Mouse (Mus musculus) bone marrow macrophage, adult 2 months (primary cell): ENCODE measurements around the gene Stard3. TPM values are rescaled to one million over a fixed set of nuclear protein-coding genes. Genes with fewer than 3 reads are reported as not detected.

ENCODE experiments used
- H3K27ac ChIP-seq: 2 replicates; pipeline ENCODE4 v1.5.1; 2012; ENCODE audit warnings: low read depth, low read length; ENCODE audit not compliant: insufficient read depth
- H3K4me1 ChIP-seq: 2 replicates; pipeline ENCODE4 v1.6.1; 2012; ENCODE audit warnings: low read length; ENCODE audit not compliant: control insufficient read depth, insufficient read depth
- H3K4me3 ChIP-seq: 2 replicates; pipeline ENCODE4 v1.5.1; 2012; ENCODE audit warnings: mild to moderate bottlenecking, low read length, moderate library complexity; ENCODE audit not compliant: insufficient read depth
- CTCF ChIP-seq: IDR thresholded peaks from 2 replicates; pipeline ENCODE4 v1.5.1; 2012; ENCODE audit warnings: low read depth, mild to moderate bottlenecking, low read length, moderate library complexity
- POLR2A ChIP-seq: IDR thresholded peaks from 2 replicates; pipeline ENCODE4 v1.6.1; 2012; ENCODE audit warnings: mild to moderate bottlenecking, low read depth, low read length, borderline replicate concordance
- polyA plus RNA-seq: library from polyadenylated mRNA; stranded (reverse); fragments of >200 nt; gene quantifications from 2 replicates; pipeline ENCODE4 v1.2.4, GENCODE M21; 2012; ENCODE audit not compliant: missing spikeins, insufficient read depth, insufficient read length

The Stard3 gene
- polyA plus RNA-seq, 1 experiment, result 62.3 TPM

- 0 out of 2 replicates have a peak within 1 kb of the TSS, but pooled peaks have one; percentile 8 for H3K4me3 ChIP-seq
- H3K27ac ChIP-seq, result no peak within 1 kb of the TSS
- H3K4me1 ChIP-seq, result no peaks in the 10 kb centered on the region
- no peak for TF ChIP-seq CTCF
- TF ChIP-seq POLR2A, result no peak
Observed at GRCm38 (mm10) chr11:98329081-98329959, 28.8 kb upstream of the Stard3 start, which contains the start of gene Neurod2. TSS of gene Neurod2 (minus strand) at chr11:98329648.

- TF ChIP-seq CTCF (no peak), POLR2A (no peak)
- no peak overlapping the region for H3K4me3 ChIP-seq
- H3K4me1 ChIP-seq, result no peaks in the 10 kb centered on the region
- no peak overlapping the region for H3K27ac ChIP-seq
Observed at GRCm38 (mm10) chr11:98329960-98330744, 28.0 kb upstream of the Stard3 start.

DNA sequence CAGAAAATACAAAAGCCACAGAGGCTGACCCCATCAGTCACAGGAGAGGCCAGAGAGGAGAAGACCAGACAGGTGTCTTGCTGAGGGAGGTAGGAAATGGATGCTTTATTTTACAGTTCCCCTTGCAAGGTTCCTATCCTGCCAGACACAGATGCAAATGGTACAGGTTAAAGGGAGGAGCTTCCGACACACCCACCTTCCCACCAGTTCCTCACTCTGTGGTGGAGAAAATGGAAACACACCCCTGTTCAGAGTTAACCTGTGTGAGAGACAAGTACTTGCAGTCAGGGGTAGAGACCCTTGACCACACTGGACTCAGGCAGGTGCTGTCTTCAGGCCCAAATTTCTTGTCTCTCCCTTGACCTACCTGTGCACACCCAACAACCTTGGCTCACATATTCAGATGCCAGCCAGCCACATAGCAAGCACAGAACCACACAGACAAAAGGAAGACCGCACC lies 27.4 kb upstream of the Stard3 start:
- H3K27ac ChIP-seq, result no peak overlapping the region
- H3K4me3 ChIP-seq, result no peak overlapping the region
- H3K4me1 ChIP-seq, result no peaks in the 10 kb centered on the region
- TF ChIP-seq CTCF (no peak), POLR2A (no peak)

DNA sequence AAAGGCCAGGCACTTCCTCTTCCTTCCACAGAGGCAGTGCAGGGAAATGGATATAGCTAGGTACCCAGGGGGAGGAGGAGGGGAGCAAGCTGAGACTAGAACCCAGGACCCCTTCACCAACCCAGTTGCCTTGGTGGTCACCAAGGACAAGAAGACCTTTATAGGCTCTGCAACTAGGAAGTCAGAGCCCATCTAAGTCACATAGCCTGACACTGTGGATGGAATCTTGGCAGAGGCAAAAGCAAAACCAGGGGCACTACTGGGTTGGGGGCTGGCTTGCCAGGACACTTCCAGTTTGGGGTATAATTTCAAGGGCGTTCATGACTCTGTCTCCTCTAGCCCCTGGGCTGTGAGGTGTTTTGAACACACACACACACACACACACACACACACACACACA lies 26.8 kb upstream of the Stard3 start:
- no peak overlapping the region for H3K27ac ChIP-seq
- H3K4me3 ChIP-seq, result no peak overlapping the region
- no peaks in the 10 kb centered on the region for H3K4me1 ChIP-seq
- TF ChIP-seq POLR2A (no peak), CTCF (no peak)

DNA sequence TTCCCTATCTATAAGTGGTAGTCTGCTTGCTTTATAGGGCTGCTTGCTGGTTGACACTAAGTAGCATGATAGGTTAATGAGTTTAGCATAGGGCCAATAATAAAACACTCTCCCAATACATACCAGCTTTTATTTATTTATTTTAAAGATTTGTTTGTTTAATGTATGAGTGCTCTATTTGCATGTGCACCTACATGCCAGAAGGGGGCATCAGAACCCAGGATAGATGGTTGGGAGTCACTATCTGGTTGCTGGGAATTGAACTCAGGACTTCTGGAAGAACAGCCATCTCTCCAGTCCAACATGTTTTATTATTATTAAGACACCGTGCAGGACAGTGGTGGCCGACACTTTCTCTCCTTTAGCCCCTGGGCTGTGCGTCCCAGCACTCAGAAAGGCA lies 26.0 kb upstream of the Stard3 start:
- Histone ChIP-seq H3K4me1 (no peaks in the 10 kb centered on the region), H3K4me3 (no peak overlapping the region), H3K27ac (no peak overlapping the region)
- TF ChIP-seq CTCF (no peak), POLR2A (no peak)

DNA sequence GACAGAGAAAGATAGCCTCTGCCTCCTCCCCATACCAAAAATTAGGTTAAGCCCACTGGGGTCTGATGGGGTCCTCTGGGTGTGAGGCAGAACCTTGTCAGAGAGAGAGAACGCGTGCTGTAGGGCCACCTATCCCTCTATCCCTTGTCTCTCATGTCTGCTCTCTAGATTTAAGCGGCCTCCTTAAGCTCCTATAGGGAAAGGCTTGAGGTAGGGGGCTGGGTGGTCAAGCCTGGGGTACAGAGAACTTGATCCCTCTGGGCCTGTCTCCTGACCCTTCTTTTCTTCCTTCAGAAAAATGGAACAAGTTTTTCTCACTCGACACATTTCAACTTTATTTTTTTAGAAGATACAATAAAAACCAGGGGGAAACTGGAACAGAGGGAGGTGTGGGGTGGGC lies 25.3 kb upstream of the Stard3 start:
- Histone ChIP-seq H3K4me3 (no peak overlapping the region), H3K4me1 (no peaks in the 10 kb centered on the region), H3K27ac (no peak overlapping the region)
- TF ChIP-seq POLR2A, result no peak
- no peak for TF ChIP-seq CTCF

- TF ChIP-seq CTCF, result no peak
- TF ChIP-seq POLR2A, result no peak
- Histone ChIP-seq H3K27ac (no peak overlapping the region), H3K4me1 (no peaks in the 10 kb centered on the region), H3K4me3 (no peak overlapping the region)
Observed at GRCm38 (mm10) chr11:98333263-98333696, 24.9 kb upstream of the Stard3 start.

- H3K27ac ChIP-seq, result no peak overlapping the region
- H3K4me1 ChIP-seq, result no peaks in the 10 kb centered on the region
- TF ChIP-seq POLR2A, result no peak
- TF ChIP-seq CTCF, result no peak
- no peak overlapping the region for H3K4me3 ChIP-seq
Observed at GRCm38 (mm10) chr11:98333981-98334741, 24.0 kb upstream of the Stard3 start.

GRCm38 (mm10) chr11:98335250-98335649 lies 22.9 kb upstream of the Stard3 start:
- TF ChIP-seq CTCF, result no peak
- TF ChIP-seq POLR2A, result no peak
- no peak overlapping the region for H3K4me3 ChIP-seq
- H3K4me1 ChIP-seq, result no peaks in the 10 kb centered on the region
- H3K27ac ChIP-seq, result no peak overlapping the region
